Mouse (Mus musculus): Measurements from ENCODE around the gene Soga3.
A peak's percentile ranks its signal among the peaks of the same experiment; 100 is the strongest.

Soga3 gene

GRCm38 (mm10) chr10:29143566-29144335 is at the start of gene Soga3:
Gene Soga3 (plus strand): TSS chr10:29143839.
- no peak for DNase-seq (ENCODE audit: low read depth, low spot score)

- peak; percentile 4 for DNase-seq (ENCODE audit: low read depth, low spot score)
Observed at GRCm38 (mm10) chr10:29106962-29107361, 36.7 kb upstream of the Soga3 start.

GRCm38 (mm10) chr10:29142556-29143105 is 1.0 kb upstream of the Soga3 start:
- no peak for DNase-seq (ENCODE audit: low read depth, low spot score)

GRCm38 (mm10) chr10:29144612-29145405 is 1.2 kb downstream of the Soga3 start:
- DNase-seq (ENCODE audit: low read depth, low spot score), result no peak

DNA sequence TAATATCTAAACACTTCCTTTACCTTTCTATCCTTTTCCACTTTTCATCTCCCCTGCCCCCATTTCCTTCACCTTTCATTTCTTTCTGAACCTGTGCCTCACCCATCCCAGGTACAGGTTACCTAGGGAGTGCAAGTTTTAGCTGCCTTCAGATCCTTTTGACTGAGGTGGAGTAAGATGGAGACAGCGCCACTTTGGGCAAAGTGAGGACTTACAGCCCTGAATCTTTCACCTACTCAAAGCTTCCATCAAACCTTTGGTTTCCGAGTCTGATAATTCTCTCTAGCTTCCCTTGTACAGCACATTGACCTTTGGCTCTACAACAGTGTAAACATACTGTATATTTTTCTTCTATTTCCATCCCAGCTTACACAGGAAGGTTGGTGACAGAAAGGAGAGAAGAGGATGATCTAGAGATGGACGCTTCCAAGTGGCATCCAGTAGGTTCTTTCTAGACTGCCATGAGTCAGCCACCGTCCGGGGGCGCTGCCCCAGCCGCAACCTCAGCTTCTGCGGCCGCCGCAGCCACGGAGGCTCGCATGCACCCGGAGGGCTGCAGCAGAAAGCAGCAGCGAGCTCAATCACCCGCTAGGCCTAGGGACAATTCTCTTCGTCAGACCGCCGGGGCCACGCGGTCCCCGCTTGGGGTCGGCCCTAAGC is 2.7 kb downstream of the Soga3 start:
- no peak for DNase-seq (ENCODE audit: low read depth, low spot score)

DNA sequence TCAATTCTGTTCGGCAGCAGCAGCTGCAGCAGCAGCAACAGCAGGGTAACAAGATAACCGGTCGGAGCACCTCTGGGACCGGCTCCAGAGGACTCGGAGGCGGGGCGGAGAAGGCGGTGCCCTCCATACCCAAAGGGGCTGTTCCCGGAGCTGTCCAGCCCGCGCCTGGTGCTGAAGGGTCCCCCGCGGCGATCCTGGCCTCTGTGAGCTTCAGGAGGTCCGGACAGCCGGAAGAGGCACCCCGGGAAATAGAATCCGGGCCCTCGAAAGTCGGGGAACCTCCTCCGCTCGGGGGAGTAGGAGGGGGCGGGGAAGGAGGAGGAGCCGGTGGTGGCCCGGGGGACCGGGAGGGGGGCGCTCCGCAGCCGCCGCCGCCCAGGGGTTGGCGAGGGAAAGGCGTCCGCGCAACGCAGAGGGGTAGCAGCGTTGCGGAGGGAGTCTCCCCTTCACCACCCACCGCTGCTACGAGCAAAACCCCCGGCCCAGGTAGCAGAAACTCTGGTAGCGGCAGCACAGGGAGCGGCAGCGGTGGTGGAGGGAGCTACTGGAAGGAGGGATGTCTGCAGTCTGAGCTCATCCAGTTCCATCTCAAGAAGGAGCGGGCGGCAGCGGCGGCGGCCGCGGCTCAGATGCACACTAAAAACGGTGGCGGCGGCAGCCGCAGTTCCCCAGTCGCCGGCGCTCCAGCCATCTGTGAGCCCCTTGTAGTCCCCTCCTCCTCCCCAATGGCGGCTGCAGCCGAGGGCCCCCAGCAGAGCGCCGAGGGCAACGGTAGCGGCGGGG is 3.4 kb downstream of the Soga3 start:
- peak; percentile 67 for DNase-seq (ENCODE audit: low read depth, low spot score)

- DNase-seq (ENCODE audit: low read depth, low spot score), result no peak
Observed at GRCm38 (mm10) chr10:29147641-29147990, 4.0 kb downstream of the Soga3 start.

DNA sequence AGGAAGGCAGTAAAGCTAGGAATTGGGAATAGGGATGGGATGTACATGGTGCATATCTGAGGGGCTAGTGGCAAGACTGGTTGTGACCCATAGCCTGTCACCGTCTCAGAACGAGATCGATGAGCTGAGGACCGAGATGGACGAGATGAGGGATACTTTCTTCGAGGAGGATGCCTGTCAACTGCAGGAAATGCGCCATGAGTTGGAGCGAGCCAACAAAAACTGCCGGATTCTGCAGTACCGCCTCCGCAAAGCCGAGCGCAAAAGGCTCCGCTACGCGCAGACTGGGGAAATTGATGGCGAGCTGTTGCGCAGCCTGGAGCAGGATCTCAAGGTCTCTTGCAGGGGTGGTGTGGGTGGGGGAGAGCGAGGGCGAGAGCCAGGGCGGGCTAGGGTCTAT is 4.4 kb downstream of the Soga3 start:
- DNase-seq (ENCODE audit: low read depth, low spot score), result no peak

DNA sequence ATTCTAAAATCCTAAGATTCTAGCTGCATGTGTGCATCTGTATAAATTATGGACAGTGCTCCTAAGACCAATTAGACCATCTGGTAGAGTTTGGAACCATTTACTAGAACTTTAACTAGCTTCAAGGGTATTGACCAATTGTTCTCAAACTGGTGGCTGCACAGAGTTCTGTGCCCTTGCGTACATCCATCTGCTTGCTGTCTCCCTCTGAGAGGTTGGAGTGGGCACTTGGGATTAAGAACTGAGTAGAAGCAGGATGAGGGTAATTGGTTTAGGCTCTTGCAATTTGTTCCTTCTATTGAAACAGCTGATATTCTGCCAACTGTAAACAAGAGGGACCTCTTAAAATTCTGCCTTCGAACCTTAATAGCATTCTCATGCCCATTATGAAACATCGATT is 11.7 kb downstream of the Soga3 start:
- DNase-seq (ENCODE audit: low read depth, low spot score), result no peak

DNA sequence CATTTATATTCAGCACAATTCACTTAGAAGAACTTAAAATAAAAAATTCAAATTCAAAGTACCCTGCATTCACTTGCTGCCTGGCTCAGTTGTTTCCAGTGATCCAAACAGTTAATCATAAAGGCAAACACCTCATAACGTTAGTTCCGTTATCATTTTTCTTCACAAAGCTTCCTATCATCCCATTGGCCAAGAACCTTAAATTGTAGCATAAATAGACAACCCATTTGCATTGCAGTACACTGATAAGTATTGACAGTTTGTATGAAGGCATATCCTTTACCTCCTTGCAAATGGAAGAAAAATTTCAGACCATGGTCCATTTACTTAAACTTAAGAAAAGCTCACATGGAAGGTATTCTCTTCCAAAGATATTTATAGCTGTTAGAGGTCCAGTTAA is 18.0 kb downstream of the Soga3 start:
- no peak for DNase-seq (ENCODE audit: low read depth, low spot score)

DNA sequence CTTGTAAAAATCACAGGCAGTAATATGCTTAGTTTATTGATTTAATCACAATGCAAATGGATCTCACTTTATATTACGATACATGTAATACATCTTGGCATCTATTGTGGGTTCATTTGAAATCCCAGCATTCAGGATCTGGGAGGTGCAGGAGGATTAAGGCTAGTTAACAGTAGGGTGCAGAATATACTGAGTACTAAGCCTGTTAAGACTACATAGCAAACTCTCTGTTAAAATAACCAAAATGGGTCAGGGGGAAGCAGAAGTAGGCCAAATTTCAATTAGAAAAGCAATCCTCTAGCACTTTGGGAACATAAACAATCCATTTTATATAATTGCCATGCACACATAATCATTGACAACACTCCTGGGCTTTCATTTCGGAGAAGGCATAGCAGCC is 30.1 kb downstream of the Soga3 start:
- DNase-seq (ENCODE audit: low read depth, low spot score), result no peak

GRCm38 (mm10) chr10:29175656-29176055 is 32.0 kb downstream of the Soga3 start:
- DNase-seq (ENCODE audit: low read depth, low spot score), result no peak

DNA sequence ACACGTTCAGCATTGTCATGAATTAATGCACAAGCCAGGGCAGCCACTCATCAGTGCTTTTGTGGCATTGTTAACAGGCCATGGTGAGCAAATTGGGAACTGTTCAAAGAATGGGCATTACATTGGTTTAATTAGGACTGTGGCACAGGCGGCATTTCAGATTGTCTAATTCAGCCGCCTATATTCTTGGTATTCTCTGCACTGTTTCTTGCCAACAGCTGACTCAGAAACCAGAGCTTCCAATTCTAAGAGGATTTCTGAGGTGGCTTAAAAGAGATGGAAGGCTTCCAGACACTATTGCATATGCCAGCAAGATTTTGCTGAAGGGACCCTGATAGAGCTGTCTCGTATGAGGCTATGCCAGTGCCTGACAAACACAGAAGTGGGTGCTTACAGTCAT is 33.2 kb downstream of the Soga3 start:
- DNase-seq (ENCODE audit: low read depth, low spot score), result no peak

DNA sequence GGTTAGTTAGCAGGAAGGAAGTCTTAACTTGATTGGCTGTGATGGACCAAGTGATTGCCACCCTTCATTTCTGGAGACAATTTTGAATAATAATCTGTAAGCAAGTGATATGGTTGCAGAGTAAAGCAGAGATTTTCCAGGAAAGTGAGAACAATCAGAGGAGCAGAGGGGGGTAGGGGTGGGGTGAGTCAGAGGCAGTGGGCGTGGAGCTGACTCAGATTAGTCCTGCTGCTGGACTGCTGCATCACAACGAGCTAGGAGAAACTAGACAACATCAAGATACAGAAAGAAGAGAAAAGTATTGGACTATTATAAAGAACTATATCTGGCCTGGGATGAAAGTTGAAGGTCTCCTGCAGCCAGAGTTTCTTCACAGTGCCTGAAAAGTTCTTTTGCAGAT is 34.4 kb downstream of the Soga3 start:
- no peak for DNase-seq (ENCODE audit: low read depth, low spot score)

DNA sequence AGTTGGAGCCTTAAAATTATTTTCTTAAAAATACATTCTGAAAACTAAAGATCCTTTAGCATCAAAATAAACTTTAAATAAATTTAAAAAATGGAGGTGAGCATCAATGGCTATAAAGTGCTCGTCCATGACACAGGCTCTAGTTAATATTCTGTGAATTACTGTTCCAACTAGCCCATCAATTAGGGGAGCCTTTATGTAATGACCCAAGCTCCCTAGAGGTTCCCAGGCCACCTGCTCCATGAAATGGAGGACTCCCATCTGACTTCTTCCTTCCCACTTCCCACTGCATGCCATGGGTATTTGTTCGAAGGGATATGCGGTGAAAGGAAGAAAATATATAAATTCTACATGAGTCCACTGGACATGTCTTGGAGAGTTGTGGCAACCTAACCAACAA is 36.6 kb downstream of the Soga3 start:
- DNase-seq (ENCODE audit: low read depth, low spot score), result no peak

DNA sequence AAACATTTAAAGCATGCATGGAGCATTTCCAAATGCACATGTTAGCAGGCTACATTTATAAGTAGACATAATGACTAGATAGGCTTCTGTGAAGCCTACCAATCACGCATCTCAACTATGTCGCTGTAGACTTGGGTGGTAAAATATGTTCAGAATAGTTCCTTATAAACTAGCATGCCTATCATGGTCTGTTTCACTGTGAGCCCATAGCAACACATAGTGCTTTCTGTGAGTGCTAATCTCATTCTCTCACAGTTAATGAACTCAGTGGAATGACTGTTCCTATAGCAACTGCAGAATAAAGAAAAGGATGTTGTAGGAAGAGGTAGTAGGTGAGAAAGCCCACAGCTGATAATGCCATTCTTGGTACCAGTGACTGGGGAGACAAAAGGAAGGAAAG is 37.4 kb downstream of the Soga3 start:
- DNase-seq (ENCODE audit: low read depth, low spot score), result no peak

- no peak for DNase-seq (ENCODE audit: low read depth, low spot score)
Observed at GRCm38 (mm10) chr10:29193769-29194168, 50.1 kb downstream of the Soga3 start.

DNA sequence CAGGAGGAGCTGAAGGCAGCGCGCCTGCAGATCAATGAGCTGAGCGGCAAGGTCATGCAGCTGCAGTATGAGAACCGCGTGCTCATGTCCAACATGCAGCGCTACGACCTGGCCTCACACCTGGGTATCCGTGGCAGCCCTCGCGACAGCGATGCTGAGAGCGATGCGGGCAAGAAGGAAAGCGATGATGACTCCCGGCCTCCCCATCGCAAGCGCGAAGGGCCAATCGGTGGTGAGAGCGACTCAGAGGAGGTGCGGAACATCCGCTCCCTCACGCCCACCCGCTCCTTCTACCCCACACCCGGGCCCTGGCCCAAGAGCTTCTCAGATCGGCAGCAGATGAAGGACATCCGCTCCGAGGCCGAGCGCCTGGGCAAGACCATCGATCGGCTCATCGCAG is 53.2 kb downstream of the Soga3 start:
- DNase-seq (ENCODE audit: low read depth, low spot score), result no peak

DNA sequence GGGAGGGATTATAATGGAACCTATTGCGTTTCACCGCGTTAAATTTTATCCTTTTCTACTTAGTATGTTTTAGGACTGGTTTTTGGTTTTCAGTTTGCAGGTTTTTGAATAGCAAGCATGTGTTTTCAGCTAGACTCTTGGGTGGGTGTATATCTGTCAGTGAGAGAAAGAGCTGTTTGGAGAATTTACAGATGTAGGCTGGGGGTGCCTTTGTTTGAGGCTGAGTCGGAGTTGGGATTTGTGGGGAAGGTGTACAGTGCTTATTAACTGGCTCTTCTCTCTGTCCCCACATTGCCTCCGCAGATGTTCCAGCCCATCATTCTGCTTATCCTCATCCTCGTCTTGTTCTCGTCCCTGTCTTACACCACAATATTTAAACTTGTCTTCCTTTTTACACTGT is 55.0 kb downstream of the Soga3 start, which contains the start of gene Gm49353:
Gene Gm49353 (plus strand): TSS at position 313 of the 400 bp plus-strand sequence.
- DNase-seq (ENCODE audit: low read depth, low spot score), result no peak

DNA sequence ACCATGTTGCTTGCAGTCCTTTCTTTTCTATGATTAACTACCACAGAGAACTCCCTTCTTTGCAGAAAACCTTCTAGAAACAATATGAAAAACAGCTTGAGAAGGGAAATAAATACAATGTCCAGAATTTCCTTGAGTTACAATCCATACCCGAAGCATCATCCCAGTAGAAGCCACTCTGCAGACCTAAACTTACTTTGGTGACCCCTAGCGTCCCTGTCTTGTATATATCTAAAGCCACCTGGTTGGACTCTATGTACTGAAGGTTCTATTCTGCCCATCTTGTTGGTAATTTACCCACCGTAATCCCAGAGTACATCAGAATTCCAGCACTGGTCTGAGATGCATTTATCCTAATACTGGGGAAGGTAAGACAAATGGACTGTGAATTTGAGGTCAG is 56.2 kb downstream of the Soga3 start:
- DNase-seq (ENCODE audit: low read depth, low spot score), result no peak

- no peak for DNase-seq (ENCODE audit: low read depth, low spot score)
Observed at GRCm38 (mm10) chr10:29200609-29201008, 57.0 kb downstream of the Soga3 start.

Data from embryo, embryonic 11.5 days (tissue).